Mouse (Mus musculus): ENCODE results near the gene Arfgef2.

DNA sequence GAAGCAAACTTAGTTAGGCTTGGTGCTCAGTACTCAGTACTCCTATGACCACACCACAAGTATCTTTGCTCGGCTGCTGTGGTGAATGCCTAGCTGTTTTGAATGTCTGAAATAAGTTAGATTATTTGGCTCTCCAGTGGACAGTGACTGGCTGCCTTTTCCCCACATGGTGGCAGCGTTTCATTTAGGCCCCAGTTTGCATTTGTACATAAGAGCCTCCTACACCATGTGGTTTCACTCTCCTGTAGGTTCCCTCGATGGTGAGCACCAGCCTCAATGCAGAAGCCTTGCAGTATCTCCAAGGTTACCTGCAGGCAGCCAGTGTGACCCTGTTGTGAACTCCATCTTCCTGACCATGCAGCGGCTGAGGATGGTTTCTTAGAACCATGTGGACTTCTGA lies 140.1 kb downstream of the Arfgef2 start:
- TF ChIP-seq MAFK (IDR thresholded peaks at IDR 0.05; ENCODE audit: insufficient read depth, low read depth, low read length): no peak
- TF ChIP-seq ZC3H11A (IDR thresholded peaks at IDR 0.05; ENCODE audit: borderline replicate concordance, low read depth, low read length): no peak
- no peak for TF ChIP-seq HCFC1 (IDR thresholded peaks at IDR 0.05; ENCODE audit: borderline replicate concordance, insufficient read depth, low read length)
- no peak for TF ChIP-seq CHD2 (IDR thresholded peaks at IDR 0.05; ENCODE audit: low read depth, low read length)

Measured in ES-E14 (cell line).